Mouse (Mus musculus) inflammation-experienced regulatory T-cells (primary cell): ENCODE results near the gene Cenpc1. TPM values are rescaled to one million over a fixed set of nuclear protein-coding genes. Genes with fewer than 3 reads are reported as not detected.

Source experiments
- polyA plus RNA-seq, 2 experiments: library from polyadenylated mRNA; unstranded; fragments of 100-300 nt; shearing (Covaris generic); gene quantifications; one replicate each; pipeline ENCODE4 v1.2.1; 2017

Gene Cenpc1
- polyA plus RNA-seq = 10 to 100 TPM; 16.3 to 22.9 TPM

DNA sequence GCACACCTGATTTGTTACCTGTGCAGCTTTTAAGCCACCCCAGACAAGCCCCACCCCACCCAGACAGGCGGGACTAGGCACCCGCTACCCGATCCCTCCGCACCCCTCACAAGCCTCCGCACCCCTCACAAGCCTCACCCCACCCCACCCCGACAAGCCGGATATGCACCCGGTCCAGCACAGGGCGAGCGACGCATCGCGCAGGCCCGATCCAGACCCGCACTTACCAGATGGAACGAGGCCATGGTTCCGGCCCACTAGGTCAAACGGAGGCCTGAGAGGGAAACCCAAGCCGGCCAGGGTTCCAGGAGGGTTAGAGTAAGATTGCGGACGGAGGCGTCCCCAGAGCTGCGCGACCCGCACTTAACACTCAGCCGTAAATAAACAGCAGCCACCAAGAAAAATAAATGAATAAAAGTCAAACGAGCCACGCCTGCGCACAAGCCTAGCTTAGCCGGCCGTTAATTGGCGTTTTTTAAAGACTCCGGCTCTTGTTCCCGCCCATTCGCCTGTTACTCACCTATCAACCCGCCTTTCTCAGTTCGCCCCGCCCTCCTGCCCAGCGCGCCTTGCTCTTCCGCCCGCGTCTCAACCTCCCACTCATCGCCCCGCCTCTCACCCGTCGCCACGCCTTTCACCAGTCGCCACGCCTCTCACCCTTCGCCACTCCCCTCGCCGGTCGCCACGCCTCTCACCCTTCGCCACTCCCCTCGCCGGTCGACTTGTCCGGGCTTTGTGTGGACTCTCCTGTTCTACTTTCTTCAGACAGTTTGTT, at the start of gene Cenpc1:
Gene Cenpc1, minus strand, starts transcription at position 483 of the 775 bp plus-strand sequence.

GRCm38 (mm10) chr5:86071538-86071937, 6.2 kb upstream of the Cenpc1 start, which contains the start of gene Stap1:
Gene Stap1 (plus strand): TSS chr5:86071746.

Other genes starting within 250 kb of the Cenpc1 start
- 10 to 100 TPM; 77.1 to 79.4 TPM for gene Stap1, start 6.2 kb upstream of the Cenpc1 start, polyA plus RNA-seq
- gene Uba6, start 107.2 kb upstream of the Cenpc1 start, polyA plus RNA-seq = 10 to 100 TPM; 19.0 to 19.4 TPM
- gene Gnrhr, start 132.3 kb upstream of the Cenpc1 start, polyA plus RNA-seq = not detected
- gene Tmprss11c, start 223.7 kb upstream of the Cenpc1 start, polyA plus RNA-seq = not detected